Comparison of ENCODE assay signal across 13 mouse cellular contexts in genomic region chr4:105969628-105970027, GRCm38 (mm10).
DNase-seq lines count a peak whose midpoint lies in the region; ATAC-seq and TF ChIP-seq lines count a peak whose summit lies in the region.
"Had no signal": no experiment of that assay in that cellular context is flagged by ENCODE, and none has a peak within 500 bp of the region (broad histone marks: within the 10 kb centered on the region; RNA-seq: fewer than 3 reads in every experiment).

No protein-coding gene starts in this region.

- H3K27ac ChIP-seq in gastrocnemius, adult 2 months, result peak overlapping the region; percentile 35; the same call in 1 of the 2 replicates
- no peak overlapping the region for H3K27ac ChIP-seq in lung, embryonic 16.5 days (ENCODE audit: low read length)

- TF ChIP-seq POLR2A in brain, embryonic 14.5 days (IDR thresholded peaks at IDR 0.05; ENCODE audit: borderline replicate concordance, extremely low read depth, insufficient read depth, insufficient read length, poor library complexity, severe bottlenecking), result no peak

- ATAC-seq in lung, embryonic 16.5 days (ENCODE audit: low read depth), result peak; percentile 81
- no peak for ATAC-seq in megakaryocyte, adult 5-6 weeks (ENCODE audit: poor library complexity, severe bottlenecking)

- peaks cover 6% of the 10 kb centered on the region; the same call in 1 of the 2 replicates for H3K4me1 ChIP-seq in lung, embryonic 16.5 days (replicated peaks; ENCODE audit: control insufficient read depth, insufficient read depth, low read length)

- no peak overlapping the region for H3K4me2 ChIP-seq in lung, embryonic 16.5 days (ENCODE audit: low read depth, low read length)

- no peak for TF ChIP-seq CTCF in gastrocnemius, adult 2 months (IDR thresholded peaks at IDR 0.05)
- TF ChIP-seq CTCF in brain, embryonic 14.5 days (IDR thresholded peaks at IDR 0.05; ENCODE audit: borderline replicate concordance, extremely low read depth, insufficient read depth, insufficient read length), result no peak

- DNase-seq in gastrocnemius, adult 2 months, result no peak
- no peak for DNase-seq in gastrocnemius, postnatal 14 days
- DNase-seq in lung, adult 18-20 months, result no peak
- peak; percentile 19 for DNase-seq in brain, embryonic 14.5 days (ENCODE audit: low read depth)
- DNase-seq in retina, embryonic 14.5 days (ENCODE audit: low spot score), result peak; percentile 34
- DNase-seq in frontal cortex, postnatal 10 days (ENCODE audit: low spot score in 2 of 2), result no peak
- DNase-seq: gastrocnemius, postnatal 25 days; heart, postnatal 10 days; right cerebral cortex, adult 18-20 months; thymus, postnatal 36 days had no signal

- H3K9me3 ChIP-seq in lung, embryonic 16.5 days (ENCODE audit: control insufficient read depth, low read length), result no peaks in the 10 kb centered on the region

- H3K4me3 ChIP-seq in gastrocnemius, adult 2 months, result no peak overlapping the region
- H3K4me3 ChIP-seq in lung, embryonic 16.5 days (ENCODE audit: low read length), result no peak overlapping the region
- H3K4me3 ChIP-seq: myocyte had no signal

- intact Hi-C loops in gastrocnemius, adult 2 months (cut with DNase I), result no loop called here
- intact Hi-C loops in gastrocnemius, postnatal 14 days (cut with DNase I; ENCODE audit: low total_unique reads), result no loop called here

- H3K36me3 ChIP-seq in lung, embryonic 16.5 days (ENCODE audit: control insufficient read depth, insufficient read depth, low read length), result no peaks in the 10 kb centered on the region

- H3K9ac ChIP-seq in lung, embryonic 16.5 days (ENCODE audit: low read length), result no peak overlapping the region

- 31% methylated on average over 2 of the region's 2 CpGs for WGBS in lung, embryonic 16.5 days

- H3K27me3 ChIP-seq in lung, embryonic 16.5 days (ENCODE audit: control insufficient read depth, insufficient read depth, low read depth, low read length), result no peaks in the 10 kb centered on the region

Comparison
In these comparisons a context has a peak if more than half of its experiments do, and no peak if none do; other contexts are left out.
1. DNase-seq: peak in brain, embryonic 14.5 days (single experiment) and retina, embryonic 14.5 days (single experiment); none in gastrocnemius, adult 2 months (single experiment), gastrocnemius, postnatal 14 days (single experiment), lung, adult 18-20 months (0 of 2) and frontal cortex, postnatal 10 days (0 of 2).